Mouse (Mus musculus) embryonic facial prominence, embryonic 12.5 days (tissue): ENCODE results near the gene Olfr969. TPM values are rescaled to one million over a fixed set of nuclear protein-coding genes. Genes with fewer than 3 reads are reported as not detected.
"Not testable (repeated sequence)": the region's sequence is repeated elsewhere in the genome, so short reads cannot be mapped to it uniquely, and the experiment has no call there.

Source experiments
- ATAC-seq: fragments of 200-750 bp; cut with Nextera tagmentation; 2 replicates; pipeline ENCODE4 v1.8.0; 2017; ENCODE audit not compliant: insufficient number of reproducible peaks, insufficient read depth, low FRiP score, low TSS enrichment
- H3K27ac ChIP-seq: fragments of 300-500 bp; sonication (generic); 2 replicates; pipeline ENCODE4 v1.5.1; 2016; ENCODE audit warnings: mild to moderate bottlenecking
- H3K27me3 ChIP-seq: fragments of 300-500 bp; sonication (generic); 2 replicates; pipeline ENCODE4 v1.6.1; 2016; ENCODE audit warnings: mild to moderate bottlenecking, moderate library complexity
- H3K36me3 ChIP-seq: fragments of 300-500 bp; sonication (generic); 2 replicates; pipeline ENCODE4 v1.6.1; 2016; ENCODE audit warnings: mild to moderate bottlenecking
- H3K4me1 ChIP-seq: fragments of 300-500 bp; sonication (generic); 2 replicates; pipeline ENCODE4 v1.6.1; 2016
- H3K4me2 ChIP-seq: fragments of 300-500 bp; sonication (generic); replicated peaks from 2 replicates; pipeline ENCODE4 v1.6.1; 2016; ENCODE audit warnings: mild to moderate bottlenecking, moderate library complexity
- H3K4me3 ChIP-seq: fragments of 300-500 bp; sonication (generic); 2 replicates; pipeline ENCODE4 v1.5.1; 2016; ENCODE audit warnings: mild to moderate bottlenecking
- H3K9ac ChIP-seq: fragments of 300-500 bp; sonication (generic); 2 replicates; pipeline ENCODE4 v1.6.1; 2016; ENCODE audit warnings: mild to moderate bottlenecking, moderate library complexity
- H3K9me3 ChIP-seq: fragments of 300-500 bp; sonication (generic); 2 replicates; pipeline ENCODE4 v1.6.1; 2016; ENCODE audit warnings: mild to moderate bottlenecking, moderate library complexity
- WGBS: fragments of 180-500 bp; shearing (Covaris S2); methylation state at CpG from one replicate; pipeline ENCODE4 v1.1.7; 2016; 5-methylcytosine and 5-hydroxymethylcytosine counted together
- polyA plus RNA-seq: library from polyadenylated mRNA; unstranded; fragments of >200 nt; fragmentation: Nextera tagmentation; extraction: Ambion mirVana; gene quantifications from 2 replicates; pipeline ENCODE4 v1.2.1, GENCODE M21; 2016

The Olfr969 gene
- not detected in 2 replicates for polyA plus RNA-seq

GRCm38 (mm10) chr9:39790558-39790957 lies at the start of gene Olfr969:
Gene Olfr969 (plus strand): TSS chr9:39790945.
- no peak within 1 kb of the TSS for H3K9ac ChIP-seq
- no peak within 1 kb of the TSS for H3K4me2 ChIP-seq
- H3K4me1 ChIP-seq = no peaks in the 10 kb centered on the region
- no peaks in the 10 kb centered on the region for H3K36me3 ChIP-seq
- H3K4me3 ChIP-seq = no peak within 1 kb of the TSS
- H3K9me3 ChIP-seq = no peaks in the 10 kb centered on the region
- H3K27ac ChIP-seq = no peak within 1 kb of the TSS
- ATAC-seq = no peak
- WGBS = 70% methylated on average over 2 of the region's 2 CpGs
- H3K27me3 ChIP-seq = no peaks in the 10 kb centered on the region

GRCm38 (mm10) chr9:39745949-39746348 lies 44.8 kb upstream of the Olfr969 start, which contains the start of gene Olfr967:
Gene Olfr967 (plus strand): TSS chr9:39746249.
- Histone ChIP-seq H3K4me2 (no peak within 1 kb of the TSS), H3K9me3 (no peaks in the 10 kb centered on the region), H3K9ac (no peak within 1 kb of the TSS), H3K27ac (no peak within 1 kb of the TSS), H3K4me3 (no peak within 1 kb of the TSS), H3K27me3 (no peaks in the 10 kb centered on the region), H3K4me1 (no peaks in the 10 kb centered on the region), H3K36me3 (no peaks in the 10 kb centered on the region)
- no peak for ATAC-seq

- Histone ChIP-seq H3K4me3 (no peak overlapping the region), H3K9ac (no peak overlapping the region), H3K27me3 (no peaks in the 10 kb centered on the region), H3K4me1 (no peaks in the 10 kb centered on the region), H3K27ac (no peak overlapping the region), H3K36me3 (no peaks in the 10 kb centered on the region), H3K4me2 (no peak overlapping the region), H3K9me3 (no peaks in the 10 kb centered on the region)
- WGBS = 89% methylated on average over 1 of the region's 1 CpGs
- ATAC-seq = no peak
Observed at GRCm38 (mm10) chr9:39746428-39746827, 44.3 kb upstream of the Olfr969 start.

- no peak within 1 kb of the TSS for H3K9ac ChIP-seq
- H3K9me3 ChIP-seq = no peaks in the 10 kb centered on the region
- H3K36me3 ChIP-seq = no peaks in the 10 kb centered on the region
- no peak for ATAC-seq
- 86% methylated on average over 1 of the region's 1 CpGs for WGBS
- H3K4me2 ChIP-seq = no peak within 1 kb of the TSS
- H3K27me3 ChIP-seq = no peaks in the 10 kb centered on the region
- no peaks in the 10 kb centered on the region for H3K4me1 ChIP-seq
- no peak within 1 kb of the TSS for H3K4me3 ChIP-seq
- H3K27ac ChIP-seq = no peak within 1 kb of the TSS
Observed at GRCm38 (mm10) chr9:39783153-39783552, 7.6 kb upstream of the Olfr969 start, which contains the start of gene Olfr968. Gene Olfr968 (minus strand): TSS chr9:39783253.

- ATAC-seq = no peak
- Histone ChIP-seq H3K4me1 (no peaks in the 10 kb centered on the region), H3K4me2 (no peak within 1 kb of the TSS), H3K9ac (no peak within 1 kb of the TSS), H3K27ac (no peak within 1 kb of the TSS), H3K27me3 (no peaks in the 10 kb centered on the region), H3K36me3 (no peaks in the 10 kb centered on the region), H3K4me3 (no peak within 1 kb of the TSS), H3K9me3 (no peaks in the 10 kb centered on the region)
- WGBS = 69% methylated on average over 4 of the region's 4 CpGs
Observed at GRCm38 (mm10) chr9:39808560-39808959, 17.8 kb downstream of the Olfr969 start, which contains the start of gene Olfr970. Gene Olfr970 (plus strand): TSS chr9:39808860.

- H3K4me1 ChIP-seq, H3K27me3 ChIP-seq, H3K36me3 ChIP-seq, H3K4me2 ChIP-seq, ATAC-seq, H3K9ac ChIP-seq, H3K9me3 ChIP-seq, H3K4me3 ChIP-seq, H3K27ac ChIP-seq: not testable (repeated sequence)
- 87% methylated on average over 2 of the region's 2 CpGs for WGBS
Observed at GRCm38 (mm10) chr9:39836576-39836975, 45.8 kb downstream of the Olfr969 start, which contains the start of gene Olfr971. Gene Olfr971 (plus strand): TSS chr9:39836876.

Other genes starting within 250 kb of the Olfr969 start
- gene Olfr958, start 236.9 kb upstream of the Olfr969 start, polyA plus RNA-seq = not detected in 2 replicates
- gene Olfr959, start 215.4 kb upstream of the Olfr969 start, polyA plus RNA-seq = not detected in 2 replicates
- 48.5 and 52.8 TPM in 2 replicates for gene AW551984, start 186.5 kb upstream of the Olfr969 start, polyA plus RNA-seq
- gene Olfr148, start 180.3 kb upstream of the Olfr969 start, polyA plus RNA-seq = not detected in 2 replicates
- not detected in 2 replicates for gene Olfr960, start 169.6 kb upstream of the Olfr969 start, polyA plus RNA-seq
- not detected in 2 replicates for gene Olfr961, start 145.9 kb upstream of the Olfr969 start, polyA plus RNA-seq
- not detected in 2 replicates for gene Olfr963, start 123.7 kb upstream of the Olfr969 start, polyA plus RNA-seq
- gene Olfr149, start 83.8 kb upstream of the Olfr969 start, polyA plus RNA-seq = not detected in 2 replicates
- not detected in 2 replicates for gene Olfr965, start 79.6 kb upstream of the Olfr969 start, polyA plus RNA-seq
- gene Olfr150, start 60.0 kb upstream of the Olfr969 start, polyA plus RNA-seq = not detected in 2 replicates
- not detected in 2 replicates for gene Olfr967, start 44.7 kb upstream of the Olfr969 start, polyA plus RNA-seq
- gene Olfr968, start 7.7 kb upstream of the Olfr969 start, polyA plus RNA-seq = not detected in 2 replicates
- gene Olfr970, start 17.9 kb downstream of the Olfr969 start, polyA plus RNA-seq = not detected in 2 replicates
- gene Olfr971, start 45.9 kb downstream of the Olfr969 start, polyA plus RNA-seq = not detected in 2 replicates
- gene Olfr972, start 75.5 kb downstream of the Olfr969 start, polyA plus RNA-seq = 0.35 TPM in 1 of 2 replicates, not detected in the other
- gene Olfr229, start 116.4 kb downstream of the Olfr969 start, polyA plus RNA-seq = not detected in 2 replicates
- gene Olfr974, start 146.6 kb downstream of the Olfr969 start, polyA plus RNA-seq = not detected in 2 replicates
- not detected in 2 replicates for gene Olfr975, start 161.1 kb downstream of the Olfr969 start, polyA plus RNA-seq
- gene Olfr976, start 170.2 kb downstream of the Olfr969 start, polyA plus RNA-seq = not detected in 2 replicates
- gene Olfr978, start 201.2 kb downstream of the Olfr969 start, polyA plus RNA-seq = not detected in 2 replicates
- gene Olfr979, start 212.5 kb downstream of the Olfr969 start, polyA plus RNA-seq = not detected in 2 replicates
- not detected in 2 replicates for gene Olfr980, start 218.6 kb downstream of the Olfr969 start, polyA plus RNA-seq
- gene Olfr981, start 230.5 kb downstream of the Olfr969 start, polyA plus RNA-seq = not detected in 2 replicates